Mouse (Mus musculus): ENCODE results near the gene Traf3ip2.

DNA sequence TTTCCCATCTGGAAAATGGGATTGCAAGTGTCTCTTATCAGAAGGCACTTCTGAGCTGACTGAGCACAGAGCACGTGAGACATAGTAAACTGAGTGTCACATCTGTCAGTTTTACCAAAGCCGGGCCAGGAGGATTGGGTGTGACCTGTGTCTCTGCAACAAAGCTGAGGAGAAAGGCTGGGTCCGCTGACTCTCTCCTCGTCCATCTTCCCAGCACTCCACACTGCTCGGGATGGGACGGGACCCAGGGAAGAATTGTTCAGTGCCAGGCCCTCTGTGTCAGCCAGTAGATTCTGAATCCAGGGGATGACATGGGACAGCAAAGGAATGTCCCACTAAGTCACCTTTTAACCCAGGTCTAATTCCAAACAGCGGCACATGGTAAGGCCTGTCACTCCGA lies 32.3 kb upstream of the Traf3ip2 start:
- TF ChIP-seq POLR2A (IDR thresholded peaks at IDR 0.05; ENCODE audit: borderline replicate concordance, low read depth, low read length) (no peak), CTCF (IDR thresholded peaks at IDR 0.05; ENCODE audit: low read depth, low read length) (no peak)

Data from bone marrow macrophage, adult 2 months (primary cell).